Comparison of ENCODE assay signal across 16 mouse cellular contexts in genomic region chr17:46880322-46880721, GRCm38 (mm10). TPM values are rescaled to one million over a fixed set of nuclear protein-coding genes. Genes with fewer than 3 reads are reported as not detected.
DNase-seq lines count a peak whose midpoint lies in the region; ATAC-seq and TF ChIP-seq lines count a peak whose summit lies in the region.
"Had no signal": no experiment of that assay in that cellular context is flagged by ENCODE, and none has a peak within 500 bp of the region (broad histone marks: within the 10 kb centered on the region; RNA-seq: fewer than 3 reads in every experiment).

No protein-coding gene starts in this region.

- no peak for TF ChIP-seq CTCF in embryonic fibroblast, embryonic 13.5 days (IDR thresholded peaks at IDR 0.05; ENCODE audit: borderline replicate concordance, insufficient read depth, low read length)
- TF ChIP-seq CTCF in small intestine, adult 2 months (IDR thresholded peaks at IDR 0.05; ENCODE audit: extremely low read depth, insufficient read length, insufficient replicate concordance, low read depth, low read length), result no peak

- no peaks in the 10 kb centered on the region for H3K36me3 ChIP-seq in heart, embryonic 16.5 days (ENCODE audit: control insufficient read depth, insufficient read depth)
- H3K36me3 ChIP-seq in lung, embryonic 15.5 days, result no peaks in the 10 kb centered on the region
- no peaks in the 10 kb centered on the region for H3K36me3 ChIP-seq in small intestine, adult 2 months (ENCODE audit: control insufficient read depth, insufficient read depth, low read length)
- H3K36me3 ChIP-seq: forebrain, embryonic 10.5 days; limb, embryonic 13.5 days; neural tube, embryonic 12.5 days had no signal

- 0 out of 2 replicates have a peak overlapping the region, but pooled peaks have one; percentile 10 for H3K9ac ChIP-seq in heart, embryonic 16.5 days (ENCODE audit: low read length)
- H3K9ac ChIP-seq in lung, embryonic 15.5 days, result no peak overlapping the region
- H3K9ac ChIP-seq: limb, embryonic 13.5 days; neural tube, embryonic 12.5 days had no signal

- 61% methylated on average over 2 of the region's 2 CpGs for WGBS in heart, embryonic 16.5 days
- 34% methylated on average over 2 of the region's 2 CpGs for WGBS in lung, embryonic 15.5 days
- WGBS in small intestine, adult 2 months, result 54% methylated on average over 2 of the region's 2 CpGs

- no peak for TF ChIP-seq POLR2A in embryonic fibroblast, embryonic 13.5 days (IDR thresholded peaks at IDR 0.05; ENCODE audit: low read depth, low read length)
- no peak for TF ChIP-seq POLR2A in small intestine, adult 2 months (IDR thresholded peaks at IDR 0.05; ENCODE audit: low read depth, low read length)

- intact Hi-C loops in heart, postnatal 10 days (cut with DNase I), result no loop called here

- peak overlapping the region; percentile 52; the same call in 1 of the 2 replicates for H3K27ac ChIP-seq in heart, embryonic 16.5 days (ENCODE audit: low read length)
- peak overlapping the region; percentile 50; the same call in 1 of the 2 replicates for H3K27ac ChIP-seq in lung, embryonic 15.5 days
- H3K27ac ChIP-seq in embryonic fibroblast, embryonic 13.5 days (ENCODE audit: insufficient read depth, low read length), result peak overlapping the region; percentile 28
- H3K27ac ChIP-seq in small intestine, adult 2 months (ENCODE audit: insufficient read depth, low read depth, low read length), result peak overlapping the region; percentile 9; the same call in 1 of the 2 replicates
- H3K27ac ChIP-seq: forebrain, embryonic 10.5 days; limb, embryonic 13.5 days; neural tube, embryonic 12.5 days had no signal

- peaks cover 10% of the 10 kb centered on the region for H3K4me1 ChIP-seq in heart, embryonic 16.5 days (ENCODE audit: control insufficient read depth, insufficient read depth, low read length)
- peaks cover 10% of the 10 kb centered on the region for H3K4me1 ChIP-seq in lung, embryonic 15.5 days
- H3K4me1 ChIP-seq in embryonic fibroblast, embryonic 13.5 days (ENCODE audit: control insufficient read depth, insufficient read depth, low read length), result peaks cover 20% of the 10 kb centered on the region
- peaks cover 2% of the 10 kb centered on the region; the same call in 1 of the 2 replicates for H3K4me1 ChIP-seq in small intestine, adult 2 months (ENCODE audit: control insufficient read depth, insufficient read depth, insufficient read length, low read length)

- H3K4me3 ChIP-seq in heart, embryonic 16.5 days (ENCODE audit: low read length), result no peak overlapping the region
- H3K4me3 ChIP-seq in lung, embryonic 15.5 days, result no peak overlapping the region
- H3K4me3 ChIP-seq in embryonic fibroblast, embryonic 13.5 days (ENCODE audit: insufficient read depth, low read length), result no peak overlapping the region
- H3K4me3 ChIP-seq in small intestine, adult 2 months (ENCODE audit: low read depth, low read length), result no peak overlapping the region
- H3K4me3 ChIP-seq: forebrain, embryonic 10.5 days; limb, embryonic 13.5 days; neural tube, embryonic 12.5 days had no signal

- no peak for ATAC-seq in heart, embryonic 16.5 days (replicated peaks; ENCODE audit: extremely low read depth, insufficient read depth, low FRiP score)
- ATAC-seq in lung, embryonic 15.5 days (ENCODE audit: borderline replicate concordance, extremely low read depth, low FRiP score, low TSS enrichment), result no peak
- ATAC-seq in monocyte, adult 5-6 weeks (replicated peaks; ENCODE audit: insufficient number of reproducible peaks, low FRiP score, low TSS enrichment, poor library complexity, severe bottlenecking), result no peak

- H3K27me3 ChIP-seq in heart, embryonic 16.5 days (ENCODE audit: control insufficient read depth, insufficient read depth, low read length), result peaks cover 3% of the 10 kb centered on the region; the same call in 1 of the 2 replicates
- H3K27me3 ChIP-seq in lung, embryonic 15.5 days, result no peaks in the 10 kb centered on the region
- H3K27me3 ChIP-seq in small intestine, adult 2 months (ENCODE audit: control insufficient read depth, insufficient read depth, low read length), result no peaks in the 10 kb centered on the region
- H3K27me3 ChIP-seq: limb, embryonic 13.5 days; neural tube, embryonic 12.5 days had no signal

- no peak for DNase-seq in heart, postnatal 10 days
- DNase-seq in lung, postnatal 14 days, result no peak
- DNase-seq: cerebellum, adult 8-10 months; embryo, embryonic 11 days; right cerebral cortex, postnatal 4 days had no signal

- no peak overlapping the region for H3K4me2 ChIP-seq in heart, embryonic 16.5 days (ENCODE audit: low read depth, low read length)
- no peak overlapping the region for H3K4me2 ChIP-seq in lung, embryonic 15.5 days
- H3K4me2 ChIP-seq: limb, embryonic 13.5 days; neural tube, embryonic 12.5 days had no signal

- no peaks in the 10 kb centered on the region for H3K9me3 ChIP-seq in heart, embryonic 16.5 days (replicated peaks; ENCODE audit: control insufficient read depth, low read length)
- no peaks in the 10 kb centered on the region for H3K9me3 ChIP-seq in lung, embryonic 15.5 days
- H3K9me3 ChIP-seq: forebrain, embryonic 10.5 days; limb, embryonic 13.5 days; neural tube, embryonic 12.5 days had no signal

RNA-seq across cellular contexts. Expression of gene Tbcc, which starts 10.2 kb away (rescaled TPM):
- polyA plus RNA-seq in heart, embryonic 16.5 days (2015; fragmentation: Nextera tagmentation; extraction: Ambion mirVana), result 40.3 and 42.9 TPM in 2 replicates
- 10 to 100 TPM; 21.1 to 24.0 TPM for total RNA-seq in heart, postnatal 10 days (2021)
- 53.1 and 58.1 TPM in 2 replicates for polyA plus RNA-seq in lung, embryonic 15.5 days (2015; fragmentation: Nextera tagmentation; extraction: Ambion mirVana)
- 11.5 and 16.5 TPM in 2 replicates for polyA plus RNA-seq in embryonic fibroblast, embryonic 13.5 days (2011; ENCODE audit: insufficient read length, low read depth, missing spikeins)
- polyA plus RNA-seq in small intestine, adult 2 months (2012; rRNA removed), result 16.7 and 29.0 TPM in 2 replicates
- total RNA-seq in monocyte, adult 5-6 weeks (2017), result 6.9 to 17.1 TPM (median 7.5 TPM) in 3 replicates

RNA-seq across cellular contexts. Expression of gene Bicral, which starts 22.0 kb away (rescaled TPM):
- polyA plus RNA-seq in heart, embryonic 16.5 days (2015; fragmentation: Nextera tagmentation; extraction: Ambion mirVana), result 3.5 and 3.9 TPM in 2 replicates
- total RNA-seq in heart, postnatal 10 days (2021), result 10 to 100 TPM; 12.7 to 15.4 TPM
- 3.5 and 4.0 TPM in 2 replicates for polyA plus RNA-seq in lung, embryonic 15.5 days (2015; fragmentation: Nextera tagmentation; extraction: Ambion mirVana)
- 9.4 and 14.0 TPM in 2 replicates for polyA plus RNA-seq in embryonic fibroblast, embryonic 13.5 days (2011; ENCODE audit: insufficient read length, low read depth, missing spikeins)
- polyA plus RNA-seq in small intestine, adult 2 months (2012; rRNA removed), result 4.0 and 7.1 TPM in 2 replicates
- 15.0 to 38.1 TPM (median 25.2 TPM) in 3 replicates for total RNA-seq in monocyte, adult 5-6 weeks (2017)

RNA-seq across cellular contexts. Expression of gene Prph2, which starts 29.9 kb away (rescaled TPM):
- polyA plus RNA-seq in heart, embryonic 16.5 days (2015; fragmentation: Nextera tagmentation; extraction: Ambion mirVana), result not detected in 2 replicates
- not detected for total RNA-seq in heart, postnatal 10 days (2021)
- polyA plus RNA-seq in lung, embryonic 15.5 days (2015; fragmentation: Nextera tagmentation; extraction: Ambion mirVana), result not detected in 2 replicates
- not detected in 2 replicates for polyA plus RNA-seq in embryonic fibroblast, embryonic 13.5 days (2011; ENCODE audit: insufficient read length, low read depth, missing spikeins)
- polyA plus RNA-seq in small intestine, adult 2 months (2012; rRNA removed), result not detected in 2 replicates
- total RNA-seq in monocyte, adult 5-6 weeks (2017), result not detected in 3 replicates
- total RNA-seq: adrenal gland, postnatal 4 days; gastrocnemius, adult 8-10 months had no signal
- polyA plus RNA-seq: forebrain, embryonic 10.5 days; inflammation-experienced regulatory T-cells, adult 6 months; limb, embryonic 13.5 days; neural tube, embryonic 12.5 days had no signal
